Mouse (Mus musculus): ENCODE results near the gene Crebzf.

Gene Crebzf

GRCm38 (mm10) chr7:90476313-90477245 is 34.0 kb downstream of the Crebzf start, which contains the start of gene Dlg2:
TSS of gene Dlg2 (plus strand) at chr7:90476672.
- DNase-seq (ENCODE audit: low spot score), result peak; percentile 57

GRCm38 (mm10) chr7:90482607-90483006 is 40.1 kb downstream of the Crebzf start:
- DNase-seq (ENCODE audit: low spot score), result no peak

Data from embryo, embryonic 10.5 days (tissue).